Mouse (Mus musculus): ENCODE measurements around the gene Nectin2.

The Nectin2 gene

GRCm38 (mm10) chr7:19742468-19742867 lies 7.8 kb downstream of the Nectin2 start:
- no peak for DNase-seq

DNA sequence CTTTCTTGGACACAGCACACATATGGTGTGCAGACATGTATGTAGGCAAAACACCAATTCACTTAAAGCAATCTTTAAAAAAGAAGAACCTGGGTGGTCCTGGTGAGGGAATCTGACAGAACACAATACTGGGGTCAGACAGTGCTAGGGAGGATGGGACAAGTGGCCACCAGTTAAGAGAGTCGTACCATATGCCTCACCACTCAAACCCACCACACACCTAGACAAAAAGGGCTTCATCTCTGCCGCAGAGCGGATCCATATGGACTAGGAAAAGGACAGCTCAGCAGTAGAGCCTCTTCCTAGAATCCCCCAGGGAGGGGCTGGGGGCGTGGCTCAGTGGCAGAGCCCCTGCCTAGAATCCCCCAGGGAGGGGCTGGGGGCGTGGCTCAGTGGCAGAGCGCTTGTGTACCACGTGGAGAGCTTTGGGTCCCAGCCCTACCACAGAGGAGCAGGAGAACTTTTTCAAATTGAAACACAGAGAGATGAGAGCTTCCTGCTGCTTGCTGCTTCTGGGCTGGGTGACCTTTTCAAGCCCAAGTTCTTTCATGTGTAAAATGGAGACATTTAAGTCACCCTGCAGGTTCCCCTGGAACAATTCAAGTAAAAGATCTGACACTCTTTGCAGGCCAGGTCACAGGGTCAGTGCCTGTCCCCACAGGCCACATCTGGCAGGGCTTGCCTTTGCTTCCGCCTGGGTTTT lies 8.8 kb downstream of the Nectin2 start:
- DNase-seq: no peak

DNA sequence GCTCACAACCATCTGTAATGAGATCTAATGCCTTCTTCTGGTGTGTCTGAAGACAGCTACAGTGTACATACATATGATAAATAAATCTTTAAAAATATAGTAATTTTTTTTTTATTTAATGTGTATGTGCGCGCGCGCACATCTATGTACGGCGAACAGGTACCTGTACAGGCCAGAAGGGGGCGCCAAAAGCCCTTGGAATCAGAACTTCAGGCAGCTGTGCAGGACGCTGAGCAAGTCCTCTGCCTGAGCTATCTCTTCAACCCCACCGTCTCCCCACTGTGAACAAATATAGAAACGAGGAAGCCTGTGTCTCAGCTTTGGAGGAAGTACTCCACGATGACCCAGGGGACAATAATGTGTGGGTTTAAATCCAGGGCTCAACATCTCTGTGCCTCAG lies 10.0 kb downstream of the Nectin2 start:
- DNase-seq: peak; percentile 65

- DNase-seq: no peak
Observed at GRCm38 (mm10) chr7:19738771-19739170, 11.5 kb downstream of the Nectin2 start.

DNA sequence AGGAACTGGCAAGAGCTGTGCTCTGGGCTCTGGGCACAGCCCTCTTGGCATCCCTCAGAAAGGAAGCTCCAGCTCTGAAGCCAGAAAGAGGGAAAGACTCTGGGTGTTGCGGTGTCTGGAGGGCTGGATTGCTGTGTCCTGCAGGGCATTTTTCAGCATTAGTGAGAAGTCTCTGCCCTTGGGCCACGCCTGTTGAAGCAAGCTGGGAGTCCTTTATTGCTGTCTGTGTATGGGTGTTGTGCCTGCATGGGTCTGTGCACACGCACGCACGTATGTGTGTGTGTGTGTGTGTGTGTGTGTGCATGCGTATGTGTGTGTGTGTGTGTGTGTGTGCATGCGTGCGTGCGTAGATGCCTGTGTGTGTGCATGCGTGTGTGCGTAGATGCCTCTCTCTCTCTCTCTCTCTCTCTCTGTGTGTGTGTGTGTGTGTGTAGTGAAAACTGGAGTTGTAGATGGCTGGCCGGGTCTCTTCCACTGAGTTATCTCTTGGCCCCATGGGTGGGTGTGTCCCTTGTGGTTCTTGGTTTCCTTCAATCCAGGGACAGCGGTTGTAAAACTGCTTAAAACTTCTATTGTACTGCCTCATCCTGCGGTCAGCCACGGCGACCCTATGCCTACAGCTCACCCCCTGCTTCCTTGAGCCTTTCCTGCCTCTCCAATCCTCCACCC lies 13.8 kb downstream of the Nectin2 start:
- no peak for DNase-seq

- no peak for DNase-seq
Observed at GRCm38 (mm10) chr7:19734178-19734666, 16.1 kb downstream of the Nectin2 start.

DNA sequence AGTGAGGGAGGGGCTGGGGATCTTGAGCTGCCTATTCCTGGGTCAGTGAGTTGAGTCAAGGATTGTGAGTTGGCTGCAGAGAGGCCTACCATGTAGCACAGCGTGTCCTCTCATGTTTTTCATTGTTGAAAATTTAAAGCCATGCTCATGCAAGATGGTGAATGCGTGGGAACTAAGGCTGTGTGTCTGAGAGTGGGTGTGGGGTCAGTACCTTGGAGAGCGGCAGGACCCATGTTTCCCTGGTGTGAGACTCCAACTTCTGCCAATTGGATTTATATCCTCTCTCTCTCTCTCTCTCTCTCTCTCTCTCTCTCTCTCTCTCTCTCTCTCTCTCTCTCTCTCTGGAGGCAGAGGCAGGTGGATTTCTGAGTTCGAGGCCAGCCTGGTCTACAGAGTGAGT lies 23.7 kb downstream of the Nectin2 start:
- DNase-seq: no peak

DNA sequence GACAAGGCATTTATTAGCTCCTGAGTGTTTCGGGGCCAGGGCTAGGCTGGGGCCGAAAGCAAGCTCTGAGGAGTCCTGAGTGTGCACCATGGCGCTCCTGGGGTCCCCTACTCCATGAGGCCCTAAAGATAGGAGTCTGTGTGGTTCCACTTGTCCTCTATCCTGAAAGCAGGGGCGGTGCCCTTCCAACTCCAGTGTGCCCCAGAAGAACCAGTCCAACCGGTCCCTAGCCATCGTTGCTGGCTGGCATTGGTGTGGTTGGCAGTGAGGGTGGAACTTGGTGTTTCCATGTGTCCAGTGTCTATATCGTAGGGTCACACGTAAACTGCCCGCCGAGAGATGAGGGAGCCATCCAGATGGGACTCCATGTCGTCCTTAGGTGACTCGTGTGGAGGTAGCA lies 26.1 kb downstream of the Nectin2 start:
- DNase-seq: peak; percentile 84

GRCm38 (mm10) chr7:19722754-19723195 lies 27.5 kb downstream of the Nectin2 start:
- DNase-seq: peak; percentile 81

- DNase-seq: no peak
Observed at GRCm38 (mm10) chr7:19719200-19719599, 31.1 kb downstream of the Nectin2 start.

GRCm38 (mm10) chr7:19718297-19718952 lies 31.9 kb downstream of the Nectin2 start:
- no peak for DNase-seq

DNA sequence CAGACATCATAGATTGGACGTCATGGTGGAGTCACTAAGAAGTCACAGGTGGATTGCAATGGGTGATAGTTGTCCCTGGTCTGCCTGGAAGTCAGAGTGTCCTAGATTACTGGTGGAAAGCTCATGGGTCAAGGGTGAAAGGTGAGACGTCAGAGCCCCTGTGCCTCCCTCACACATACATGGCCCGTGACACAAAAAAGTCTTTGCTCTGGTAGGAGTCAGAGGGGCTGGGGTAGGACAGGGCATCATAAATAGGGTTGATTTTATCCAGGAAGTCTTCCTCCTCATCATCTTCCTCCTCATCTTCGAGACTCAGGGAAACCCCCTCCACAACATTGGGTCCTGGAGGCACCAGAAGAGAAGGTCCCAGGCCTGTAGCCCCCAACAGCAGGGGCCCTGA lies 32.9 kb downstream of the Nectin2 start:
- no peak for DNase-seq

GRCm38 (mm10) chr7:19716822-19717221 lies 33.5 kb downstream of the Nectin2 start:
- DNase-seq: no peak

DNA sequence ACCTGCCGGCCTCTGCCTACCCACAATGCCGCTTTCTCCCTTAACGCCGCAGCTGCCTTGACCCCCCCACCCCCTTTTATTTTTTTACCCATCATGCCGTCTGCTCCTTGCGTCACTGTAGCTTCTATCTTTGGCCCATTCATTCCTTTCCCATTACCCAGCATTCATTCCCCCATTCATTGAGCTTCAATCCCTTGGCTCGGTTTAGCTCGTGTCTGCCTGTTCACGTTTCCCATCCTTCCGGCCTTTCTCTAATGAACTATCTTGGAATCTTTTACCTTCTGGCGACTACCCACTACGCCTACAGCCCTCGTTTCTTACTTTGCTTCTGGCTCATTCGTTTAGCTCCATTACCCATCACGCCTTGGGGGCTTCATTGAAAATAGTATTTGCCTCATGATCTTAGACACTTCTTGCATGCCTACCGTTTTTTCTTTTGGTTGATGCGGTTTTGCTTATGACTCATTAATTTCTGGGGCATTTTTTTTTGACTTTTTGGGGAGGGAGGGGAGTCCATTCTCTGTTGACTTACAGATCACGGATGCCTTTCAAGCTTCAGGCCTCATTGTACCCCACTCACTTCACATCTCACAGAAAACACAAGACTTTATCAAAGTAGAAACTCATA lies 34.1 kb downstream of the Nectin2 start:
- DNase-seq: no peak

- DNase-seq: peak; percentile 100
Observed at GRCm38 (mm10) chr7:19715239-19716054, 34.8 kb downstream of the Nectin2 start, which contains the start of gene Tomm40. Gene Tomm40 (minus strand): TSS chr7:19715438.

DNA sequence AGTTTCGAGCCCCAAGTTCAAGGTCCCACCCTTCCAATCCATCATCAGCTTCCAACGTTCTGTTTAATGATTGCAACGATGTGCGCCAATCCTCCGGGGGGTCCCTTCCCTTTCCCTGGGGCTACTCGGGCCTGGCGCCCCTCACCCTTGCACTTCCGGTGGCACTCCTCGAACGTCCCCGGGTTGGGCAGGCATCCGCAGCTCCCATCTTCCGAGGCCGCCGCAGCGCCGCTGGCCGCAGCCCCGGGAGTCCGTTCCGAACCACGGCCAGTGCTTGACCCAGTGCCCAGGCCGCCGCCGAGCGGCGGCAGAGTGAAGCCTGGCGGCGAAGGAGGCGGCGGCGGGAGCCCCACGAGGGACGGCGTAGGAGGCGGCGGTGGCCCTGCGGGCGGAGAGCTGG lies 35.4 kb downstream of the Nectin2 start:
- DNase-seq: no peak

GRCm38 (mm10) chr7:19713598-19713997 lies 36.7 kb downstream of the Nectin2 start:
- DNase-seq: no peak

- DNase-seq: no peak
Observed at GRCm38 (mm10) chr7:19713196-19713595, 37.1 kb downstream of the Nectin2 start.

DNA sequence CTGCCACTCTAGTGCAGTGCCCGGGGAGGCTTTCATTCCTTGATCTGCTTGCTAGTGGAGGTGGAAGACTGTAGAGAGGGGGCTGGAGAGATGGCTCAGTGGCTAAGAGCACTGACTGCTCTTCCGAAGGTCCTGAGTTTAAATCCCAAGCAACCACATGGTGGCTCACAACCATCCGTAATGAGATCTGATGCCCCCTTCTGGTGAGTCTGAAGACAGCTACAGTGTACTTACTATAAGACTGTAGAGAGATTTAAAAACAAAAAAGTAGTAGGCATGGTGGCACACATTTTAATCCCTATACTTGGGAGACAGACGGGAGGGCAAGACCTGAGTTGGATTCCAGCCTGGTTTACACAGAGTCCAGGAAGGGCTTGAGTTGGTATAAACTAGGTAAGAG lies 37.9 kb downstream of the Nectin2 start:
- DNase-seq: no peak

GRCm38 (mm10) chr7:19710650-19711049 lies 39.6 kb downstream of the Nectin2 start:
- no peak for DNase-seq

DNA sequence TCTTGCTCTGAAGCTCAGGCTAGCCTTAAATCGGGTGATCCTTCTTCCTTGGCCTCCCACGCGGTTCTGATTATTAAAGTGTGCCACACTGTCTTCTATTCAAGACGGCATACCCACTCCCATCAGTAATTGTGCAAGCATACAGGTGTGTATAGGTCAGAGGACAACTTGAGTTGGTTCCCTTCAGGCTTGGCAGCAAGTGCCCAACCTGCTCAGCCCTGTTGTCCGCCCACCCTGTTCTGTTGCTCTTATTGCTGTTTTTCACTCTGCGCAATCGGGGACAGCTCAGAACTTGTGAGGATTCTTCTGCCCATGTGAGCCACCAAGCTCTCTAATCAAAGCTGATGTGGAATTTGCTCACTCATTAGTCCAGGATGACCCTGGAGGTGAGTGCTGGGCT lies 45.0 kb downstream of the Nectin2 start:
- no peak for DNase-seq

- no peak for DNase-seq
Observed at GRCm38 (mm10) chr7:19704475-19704874, 45.8 kb downstream of the Nectin2 start.
